Mouse (Mus musculus) kidney, adult 2 months (tissue): Measurements from ENCODE around the gene Prx.

Experiments used
- CTCF ChIP-seq: fragments of 200-500 bp; conservative IDR thresholded peaks from 2 replicates; pipeline ENCODE4 v1.5.1; 2011; ENCODE audit warnings: low read depth, mild to moderate bottlenecking, control low read depth, low read length, moderate library complexity, mixed read lengths; ENCODE audit not compliant: insufficient read depth, insufficient read length
- POLR2A ChIP-seq: fragments of 200-500 bp; IDR thresholded peaks from one replicate; pipeline ENCODE4 v1.6.1; 2011; ENCODE audit warnings: low read depth, low read length, control low read depth

- no peak for TF ChIP-seq CTCF
- TF ChIP-seq POLR2A = no peak
These were observed 37.5 kb downstream of the Prx start for GRCm38 (mm10) chr7:27536618-27537017.
